Mouse (Mus musculus) E14TG2a.4 (cell line): ENCODE results near the gene Rufy2.

Experiments used
- H3K27me3 ChIP-seq: 2 replicates; pipeline ENCODE4 v1.6.1; 2014; ENCODE audit warnings: low read length, control low read depth; ENCODE audit not compliant: insufficient read depth
- H3K36me3 ChIP-seq: 2 replicates; pipeline ENCODE4 v1.6.1; 2014; ENCODE audit warnings: low read length, control low read depth; ENCODE audit not compliant: insufficient read depth
- H3K4me1 ChIP-seq: replicated peaks from 2 replicates; pipeline ENCODE4 v1.6.1; 2014; ENCODE audit warnings: low read depth, low read length, control low read depth
- H3K4me3 ChIP-seq: replicated peaks from 2 replicates; pipeline ENCODE4 v1.5.1; 2014; ENCODE audit warnings: mild to moderate bottlenecking, low read length
- H3K9me3 ChIP-seq: 2 replicates; pipeline ENCODE4 v1.6.1; 2014; ENCODE audit warnings: low read length, control low read depth
- CTCF ChIP-seq: conservative IDR thresholded peaks from 2 replicates; pipeline ENCODE4 v1.5.1; 2014; ENCODE audit warnings: low read length
- NANOG ChIP-seq: IDR thresholded peaks from 2 replicates; pipeline ENCODE4 v1.6.1; 2014; ENCODE audit warnings: borderline replicate concordance, low read length, mixed read lengths
- POU5F1 ChIP-seq: IDR thresholded peaks from 2 replicates; pipeline ENCODE4 v1.6.1; 2014; ENCODE audit warnings: low read length, borderline replicate concordance

Rufy2 gene

GRCm38 (mm10) chr10:62980039-62980954 lies at the start of gene Rufy2:
Gene Rufy2 (plus strand): TSS chr10:62980223.
- Histone ChIP-seq H3K36me3 (peaks cover 34% of the 10 kb centered on the region), H3K4me3 (peak within 1 kb of the TSS; percentile 95), H3K9me3 (no peaks in the 10 kb centered on the region), H3K4me1 (peaks cover 44% of the 10 kb centered on the region), H3K27me3 (peaks cover 7% of the 10 kb centered on the region)
- TF ChIP-seq CTCF (no peak), NANOG (no peak), POU5F1 (no peak)

DNA sequence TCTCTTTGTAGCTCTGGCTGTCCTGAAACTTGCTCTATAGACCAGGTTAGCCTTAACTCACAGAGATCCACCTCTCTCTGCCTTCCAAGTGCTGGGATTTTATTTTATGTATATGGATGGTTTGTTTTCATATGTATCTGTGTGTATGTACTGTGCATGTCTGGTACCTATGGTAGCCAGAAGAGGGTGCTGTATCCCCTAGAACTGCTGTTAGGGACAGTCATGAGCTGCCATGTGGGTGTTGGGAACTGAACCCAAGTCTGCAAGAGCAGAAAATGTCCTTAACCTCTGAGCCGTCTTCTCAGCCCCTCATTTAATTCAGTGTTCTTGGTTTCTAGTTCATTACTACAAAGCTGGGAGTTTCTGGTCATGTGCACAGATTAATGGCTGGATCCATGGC lies 47.6 kb upstream of the Rufy2 start:
- Histone ChIP-seq H3K4me1 (peaks cover 13% of the 10 kb centered on the region), H3K27me3 (no peaks in the 10 kb centered on the region), H3K36me3 (peaks cover 55% of the 10 kb centered on the region), H3K4me3 (no peak overlapping the region), H3K9me3 (no peaks in the 10 kb centered on the region)
- TF ChIP-seq CTCF (peak; percentile 33), NANOG (no peak)

DNA sequence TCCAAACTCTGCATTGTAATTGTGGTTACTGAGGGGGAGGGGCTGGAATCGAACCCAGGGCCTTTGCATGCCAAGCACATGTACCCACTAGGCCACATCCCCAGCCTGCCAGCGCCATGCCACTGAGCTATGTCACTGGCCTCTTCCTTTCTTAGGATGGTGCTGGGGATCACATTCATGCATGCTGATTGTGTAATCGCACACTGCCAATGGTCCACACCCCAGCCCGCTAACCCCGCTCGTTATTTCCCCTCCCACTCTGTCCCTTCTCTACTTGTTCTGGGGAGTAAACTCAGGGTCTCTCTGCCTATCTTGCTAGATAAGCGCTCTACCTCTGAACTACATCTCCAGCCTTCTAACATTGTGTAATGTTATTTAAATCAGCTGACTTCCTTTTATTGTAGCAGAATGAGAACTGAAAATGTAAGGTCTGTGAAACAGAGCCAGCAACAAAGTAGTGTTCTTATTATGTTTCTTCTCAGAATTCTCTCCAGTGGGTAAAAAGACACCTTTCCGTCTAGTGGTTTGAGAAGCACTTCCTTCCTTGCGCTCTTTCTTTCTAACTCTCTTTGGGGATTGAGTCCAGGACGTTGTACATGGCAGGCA lies 34.9 kb upstream of the Rufy2 start:
- H3K4me3 ChIP-seq, result no peak overlapping the region
- H3K27me3 ChIP-seq, result no peaks in the 10 kb centered on the region
- H3K9me3 ChIP-seq, result no peaks in the 10 kb centered on the region
- peaks cover 53% of the 10 kb centered on the region for H3K36me3 ChIP-seq
- TF ChIP-seq NANOG, result no peak
- no peak for TF ChIP-seq CTCF
- no peak for TF ChIP-seq POU5F1
- peaks cover 26% of the 10 kb centered on the region for H3K4me1 ChIP-seq

DNA sequence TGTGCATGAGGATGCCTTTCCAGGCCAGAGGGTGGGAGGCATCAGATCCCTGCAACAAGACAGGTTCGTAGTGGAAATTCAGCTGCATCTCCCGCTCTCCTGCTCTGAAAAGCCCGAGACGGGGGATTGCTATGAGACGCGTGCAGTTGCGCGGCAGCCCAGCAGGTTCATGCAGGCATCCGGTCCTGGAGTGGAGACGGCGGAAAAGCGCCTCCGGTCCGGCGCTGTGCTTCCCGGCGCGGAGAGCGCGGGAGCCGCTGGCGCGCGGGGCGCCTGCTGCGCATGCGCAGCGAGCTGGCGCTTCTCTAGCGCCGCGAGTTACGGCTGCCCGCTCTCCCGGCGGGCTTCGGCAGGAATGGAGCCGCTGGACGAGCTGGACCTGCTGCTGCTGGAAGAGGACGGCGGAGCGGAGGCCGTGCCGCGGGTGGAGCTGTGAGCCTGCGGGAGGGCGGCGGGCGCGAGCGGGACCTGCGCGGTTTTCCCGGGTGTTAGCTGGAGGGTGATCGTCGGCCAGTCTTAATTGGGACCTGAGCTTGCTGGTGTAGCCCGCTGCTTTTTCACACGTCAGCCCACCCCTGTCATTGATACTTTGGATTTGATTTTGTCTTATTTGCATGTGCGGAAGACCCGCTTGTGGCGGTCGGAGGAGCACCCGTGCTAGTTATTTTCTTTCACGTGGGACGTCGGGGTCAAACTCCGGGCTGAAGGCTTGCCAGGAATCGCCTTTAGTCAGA lies 33.1 kb upstream of the Rufy2 start, which contains the start of gene Dna2:
Gene Dna2 (plus strand): TSS at position 289 of the 734 bp plus-strand sequence.
- peak within 1 kb of the TSS; percentile 91 for H3K4me3 ChIP-seq
- H3K36me3 ChIP-seq, result peaks cover 56% of the 10 kb centered on the region
- no peaks in the 10 kb centered on the region for H3K9me3 ChIP-seq
- TF ChIP-seq CTCF (no peak), NANOG (no peak), POU5F1 (no peak)
- H3K4me1 ChIP-seq, result peaks cover 32% of the 10 kb centered on the region
- no peaks in the 10 kb centered on the region for H3K27me3 ChIP-seq

GRCm38 (mm10) chr10:62948551-62948950 lies 31.5 kb upstream of the Rufy2 start:
- Histone ChIP-seq H3K4me3 (no peak overlapping the region), H3K27me3 (no peaks in the 10 kb centered on the region), H3K4me1 (peaks cover 41% of the 10 kb centered on the region), H3K36me3 (peaks cover 52% of the 10 kb centered on the region), H3K9me3 (no peaks in the 10 kb centered on the region)
- TF ChIP-seq CTCF, result no peak
- TF ChIP-seq NANOG, result no peak

- Histone ChIP-seq H3K27me3 (no peaks in the 10 kb centered on the region), H3K36me3 (peaks cover 94% of the 10 kb centered on the region), H3K4me3 (no peak overlapping the region), H3K9me3 (peaks cover 30% of the 10 kb centered on the region), H3K4me1 (no peaks in the 10 kb centered on the region)
- no peak for TF ChIP-seq NANOG
- no peak for TF ChIP-seq CTCF
- TF ChIP-seq POU5F1, result no peak
Observed at GRCm38 (mm10) chr10:62963956-62964355, 16.1 kb upstream of the Rufy2 start.

DNA sequence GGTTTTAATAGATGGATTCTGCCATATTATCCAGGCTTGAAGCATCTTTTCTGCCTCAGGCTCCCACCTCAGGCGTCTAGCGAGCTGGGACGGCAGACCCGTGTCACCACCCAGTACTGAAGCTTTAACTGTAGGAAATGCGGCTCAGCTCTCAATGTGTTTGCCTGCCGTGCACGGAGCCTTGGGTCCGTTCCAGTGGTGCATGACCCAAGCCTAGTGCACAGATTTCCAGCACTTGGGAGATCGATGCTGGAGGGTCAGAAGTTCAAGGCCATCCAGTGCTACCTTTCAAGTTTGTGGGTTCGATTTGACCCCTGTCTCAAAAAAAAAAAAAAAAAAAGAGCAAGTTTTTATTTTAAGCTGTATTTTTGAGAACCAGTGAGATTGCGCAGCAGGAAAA lies 14.2 kb upstream of the Rufy2 start:
- peaks cover 95% of the 10 kb centered on the region for H3K36me3 ChIP-seq

DNA sequence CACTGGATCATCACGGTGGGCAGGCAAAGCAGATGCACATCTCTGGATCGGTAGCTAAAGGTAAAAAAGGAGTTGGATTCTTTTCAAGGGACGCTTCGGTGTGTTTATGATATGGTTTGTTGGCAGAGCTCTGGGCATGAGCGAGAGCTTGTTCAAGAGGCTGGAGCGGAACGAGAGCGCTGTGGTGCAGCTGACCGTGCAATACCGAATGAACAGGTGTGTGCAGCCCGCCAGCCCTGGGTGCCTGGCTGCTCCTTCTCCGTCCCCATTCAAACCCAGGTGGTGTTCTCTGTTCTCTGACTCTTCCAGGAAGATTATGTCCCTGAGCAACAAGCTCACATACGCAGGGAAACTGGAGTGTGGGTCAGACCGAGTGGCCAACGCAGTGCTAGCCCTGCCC lies 13.7 kb upstream of the Rufy2 start:
- Histone ChIP-seq H3K27me3 (no peaks in the 10 kb centered on the region), H3K4me1 (no peaks in the 10 kb centered on the region), H3K9me3 (peaks cover 41% of the 10 kb centered on the region), H3K36me3 (peaks cover 95% of the 10 kb centered on the region), H3K4me3 (no peak overlapping the region)
- TF ChIP-seq POU5F1, result no peak

More for the DNA sequence above, 14.2 kb upstream of the Rufy2 start:
- no peaks in the 10 kb centered on the region for H3K27me3 ChIP-seq
- no peak overlapping the region for H3K4me3 ChIP-seq
- peaks cover 39% of the 10 kb centered on the region for H3K9me3 ChIP-seq
- no peak for TF ChIP-seq CTCF
- no peak for TF ChIP-seq NANOG
- TF ChIP-seq POU5F1, result no peak
- H3K4me1 ChIP-seq, result no peaks in the 10 kb centered on the region
